Mouse (Mus musculus): ENCODE data around the gene Lgr5. TPM values are rescaled to one million over a fixed set of nuclear protein-coding genes. Genes with fewer than 3 reads are reported as not detected.

The Lgr5 gene
- total RNA-seq, 1 experiment from 2014 or later, result 35.7 TPM

DNA sequence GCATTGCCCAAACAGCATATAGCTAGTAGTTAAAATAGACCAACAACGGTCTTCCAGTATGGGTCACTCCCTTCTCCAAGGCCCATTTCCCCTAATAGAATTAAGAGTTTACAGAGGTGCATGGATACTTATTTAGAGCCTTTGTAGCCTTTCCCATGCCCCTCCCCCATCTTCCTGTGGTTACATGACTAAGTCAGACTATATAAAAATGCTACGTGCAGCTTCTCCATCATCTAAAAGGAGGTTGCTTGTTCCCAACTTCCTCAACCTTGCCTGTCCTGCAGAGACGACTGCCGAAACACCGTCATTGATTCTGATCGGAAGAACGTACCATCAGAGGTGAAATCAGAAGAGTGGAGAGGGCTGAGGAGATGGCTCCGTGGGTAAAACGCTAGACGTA, 82.4 kb downstream of the Lgr5 start:
- DNase-seq, result no peak

DNA sequence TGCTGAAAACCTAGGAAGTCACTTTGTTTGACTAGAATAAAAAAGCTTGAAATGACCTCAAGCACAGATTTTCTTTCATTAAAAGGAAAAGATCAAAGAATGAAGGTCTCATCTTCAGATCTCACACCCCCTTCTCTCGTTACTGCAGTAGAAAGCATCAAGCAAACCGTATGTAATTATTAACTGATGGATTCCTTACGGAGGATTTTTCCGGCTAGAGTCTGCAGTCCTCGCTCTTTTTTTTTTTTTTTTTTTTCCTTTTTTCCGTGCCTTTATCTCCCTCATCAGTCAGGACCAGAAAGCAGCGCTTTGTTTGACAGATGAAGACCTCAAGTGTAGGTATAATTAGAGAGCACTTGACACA, 93.8 kb downstream of the Lgr5 start:
- no peak for DNase-seq

DNA sequence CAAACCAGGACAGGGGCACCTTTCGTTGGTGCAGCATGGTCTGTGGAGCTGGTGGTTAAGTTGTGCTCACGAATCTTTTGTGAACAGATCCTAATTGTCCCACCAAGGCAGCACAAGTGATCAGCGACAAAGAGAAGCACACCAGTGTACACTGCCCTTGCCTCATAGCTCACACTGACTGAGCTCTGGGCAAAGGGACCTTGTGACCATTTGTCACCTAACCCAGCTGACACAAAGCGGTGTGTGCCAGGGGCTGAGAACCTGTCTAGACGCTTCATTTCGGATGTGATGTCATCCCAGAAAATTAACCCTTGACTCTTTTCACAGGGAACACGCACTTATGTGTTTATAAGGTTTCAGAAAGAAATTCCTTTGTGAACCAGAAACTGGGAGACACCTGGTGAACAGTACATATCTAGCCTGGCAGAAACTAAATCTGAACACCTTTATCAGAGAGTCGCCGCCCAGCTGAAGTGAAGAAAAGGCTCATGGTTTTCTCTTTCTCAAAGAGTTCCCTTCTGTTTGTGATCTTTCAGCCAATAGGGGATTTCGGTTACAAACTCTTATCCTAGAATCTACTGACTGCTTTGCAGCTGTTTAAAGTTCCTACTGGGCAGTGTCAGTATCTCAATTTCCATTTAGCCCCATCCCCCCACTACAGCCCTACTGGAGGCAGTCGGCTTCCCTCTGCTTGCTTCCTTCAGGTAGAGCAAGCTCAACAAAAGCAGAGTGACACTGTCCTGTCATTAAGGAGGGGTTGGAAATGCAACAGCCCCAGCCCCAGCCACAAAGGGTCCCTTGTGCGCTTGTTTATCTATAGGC, 94.4 kb downstream of the Lgr5 start:
- no peak for DNase-seq

DNA sequence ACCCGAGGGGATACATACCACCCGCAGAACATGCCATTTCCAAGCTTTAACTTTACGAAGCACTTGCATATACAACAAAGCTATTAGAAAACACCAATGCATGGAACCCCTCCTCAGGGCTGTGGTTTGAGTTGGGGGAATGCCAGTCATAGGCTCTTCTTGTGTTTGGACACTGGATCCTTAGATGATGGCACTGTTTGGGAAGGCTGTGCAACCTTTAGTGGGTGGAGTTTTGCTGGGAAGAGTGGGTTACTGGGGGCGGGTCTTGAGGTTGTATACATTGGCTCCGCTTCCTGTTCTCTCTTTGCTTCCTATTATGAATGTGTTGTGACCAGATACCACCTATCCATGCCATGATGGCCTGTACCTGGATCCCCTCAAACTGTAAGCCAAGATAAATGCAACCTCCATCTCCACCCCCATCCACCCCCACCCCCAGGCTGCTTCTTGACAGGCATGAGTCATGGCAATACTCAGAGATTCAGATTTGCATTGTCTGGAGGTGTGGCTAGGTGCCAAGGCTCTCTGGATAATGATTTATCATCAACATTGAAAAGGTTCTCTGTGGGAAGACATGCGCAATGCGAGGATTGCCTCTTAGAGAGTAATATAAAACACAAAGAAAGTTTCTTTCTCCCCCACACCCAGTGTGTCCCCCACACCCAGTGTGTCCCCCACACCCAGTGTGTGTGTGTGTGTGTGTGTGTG, 95.6 kb downstream of the Lgr5 start:
- no peak for DNase-seq

DNA sequence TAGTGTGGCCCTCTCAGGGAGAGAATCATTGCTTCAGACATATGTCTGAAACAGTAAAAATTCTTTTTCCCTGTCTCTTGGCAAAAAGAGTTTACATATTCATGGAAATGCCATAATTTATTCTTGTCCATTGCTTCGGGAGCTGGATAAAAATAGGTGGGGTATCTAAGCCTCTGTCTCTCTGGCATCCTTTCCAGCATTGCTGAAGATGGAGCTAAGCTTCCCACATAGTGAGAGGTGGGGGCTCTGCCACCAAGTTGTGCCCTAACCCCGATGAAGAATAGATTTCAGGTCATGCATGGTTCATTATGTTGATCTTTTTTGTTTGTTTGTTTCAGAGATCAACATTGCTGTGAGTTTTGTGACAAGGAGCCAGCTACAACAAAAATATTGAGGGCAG, 102.0 kb downstream of the Lgr5 start:
- DNase-seq, result no peak

DNA sequence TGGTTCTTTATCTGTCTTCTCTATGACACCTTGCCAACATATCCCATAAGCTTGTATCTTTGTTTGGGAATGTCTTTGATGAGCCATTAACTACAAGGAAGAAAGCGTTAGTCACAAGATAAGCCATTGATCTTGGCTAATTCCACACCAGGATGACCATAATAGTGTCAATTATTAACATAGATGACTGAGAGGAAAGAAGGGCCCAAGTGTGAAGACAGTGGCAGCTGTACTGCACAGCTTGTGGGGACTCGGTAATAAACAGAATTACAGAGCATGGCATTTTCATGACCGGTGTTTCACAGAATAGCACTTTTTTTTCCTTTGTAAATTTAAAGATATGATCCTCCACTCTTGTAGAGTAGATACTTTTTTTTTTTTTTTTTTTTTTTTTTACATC, 102.9 kb downstream of the Lgr5 start:
- no peak for DNase-seq

DNA sequence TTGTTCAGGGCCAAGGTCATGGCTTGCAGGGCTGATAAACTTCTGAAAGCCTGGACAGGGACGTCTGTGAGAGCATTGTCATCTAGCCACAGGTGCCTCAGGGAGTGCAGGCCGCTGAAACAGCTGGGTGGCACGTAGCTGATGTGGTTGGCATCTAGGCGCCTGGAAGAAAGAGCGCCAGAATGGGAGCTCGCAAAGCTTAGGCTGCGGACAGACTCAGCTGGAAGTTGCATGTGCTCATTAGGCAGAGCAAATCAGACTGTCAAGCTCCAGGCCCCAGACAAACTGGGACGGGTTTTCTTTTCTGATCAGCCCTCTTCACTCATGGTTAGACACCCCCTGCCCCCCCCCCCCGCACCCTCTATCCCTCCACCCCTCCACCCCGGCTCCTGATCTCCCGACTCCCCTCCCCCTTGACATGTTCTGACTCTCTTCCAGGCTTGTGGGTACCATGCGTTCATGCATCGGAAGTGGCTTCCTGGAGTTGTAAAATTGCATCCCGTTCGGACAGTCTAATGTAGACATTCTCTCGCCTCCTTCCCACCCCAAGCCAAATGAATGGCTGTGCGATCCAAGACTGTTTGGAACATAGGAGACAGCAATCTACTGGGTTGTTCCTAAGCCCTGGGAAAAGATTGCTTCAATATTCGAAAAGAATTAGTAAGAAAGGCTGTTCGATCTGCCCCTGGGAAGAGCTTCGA, 109.0 kb downstream of the Lgr5 start:
- DNase-seq, result no peak

DNA sequence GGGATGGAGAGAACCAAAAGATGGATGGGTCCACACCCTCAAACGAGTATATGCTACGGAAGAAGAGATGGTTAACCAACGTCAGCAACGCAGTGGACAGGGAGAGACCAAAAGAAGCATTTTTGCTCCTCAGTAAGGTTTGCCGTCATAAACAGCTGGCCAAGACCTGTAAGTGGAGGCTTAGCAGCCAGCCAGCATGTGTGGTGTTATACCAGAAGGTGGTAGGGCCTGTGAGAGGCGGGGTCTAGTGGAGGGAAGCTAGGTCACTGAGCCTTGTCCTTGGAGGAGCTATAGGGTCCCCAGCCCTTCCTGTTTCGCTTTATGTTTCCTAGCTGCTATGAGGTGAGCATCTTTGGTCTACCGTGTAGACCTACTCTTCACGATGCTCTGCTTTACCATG, 111.1 kb downstream of the Lgr5 start:
- no peak for DNase-seq

DNA sequence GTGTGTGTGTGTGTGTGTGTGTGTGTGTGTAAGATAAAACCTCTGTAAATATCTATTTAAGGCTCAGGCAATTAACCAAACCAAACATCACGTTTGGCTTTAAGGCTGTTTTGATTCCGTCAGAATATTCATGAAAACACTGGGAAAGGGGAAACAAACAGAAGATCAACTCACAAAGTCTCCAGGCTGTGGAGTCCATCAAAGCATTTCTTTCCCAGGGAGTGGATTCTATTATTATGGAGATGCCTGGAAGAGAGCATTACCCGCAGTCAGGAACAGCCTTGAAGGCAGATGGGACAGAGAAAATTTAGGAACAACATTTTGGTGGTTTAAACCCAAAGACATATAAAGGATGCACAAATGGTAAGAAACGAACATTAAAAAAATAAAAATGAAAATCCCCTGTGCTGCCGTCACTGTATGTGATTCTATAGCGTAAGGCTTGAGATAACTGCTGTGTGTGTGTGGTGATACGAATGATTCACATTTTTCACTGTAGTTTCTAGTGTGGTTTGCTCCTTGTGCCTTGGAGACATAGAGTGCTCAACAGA, 112.5 kb downstream of the Lgr5 start:
- DNase-seq, result no peak

DNA sequence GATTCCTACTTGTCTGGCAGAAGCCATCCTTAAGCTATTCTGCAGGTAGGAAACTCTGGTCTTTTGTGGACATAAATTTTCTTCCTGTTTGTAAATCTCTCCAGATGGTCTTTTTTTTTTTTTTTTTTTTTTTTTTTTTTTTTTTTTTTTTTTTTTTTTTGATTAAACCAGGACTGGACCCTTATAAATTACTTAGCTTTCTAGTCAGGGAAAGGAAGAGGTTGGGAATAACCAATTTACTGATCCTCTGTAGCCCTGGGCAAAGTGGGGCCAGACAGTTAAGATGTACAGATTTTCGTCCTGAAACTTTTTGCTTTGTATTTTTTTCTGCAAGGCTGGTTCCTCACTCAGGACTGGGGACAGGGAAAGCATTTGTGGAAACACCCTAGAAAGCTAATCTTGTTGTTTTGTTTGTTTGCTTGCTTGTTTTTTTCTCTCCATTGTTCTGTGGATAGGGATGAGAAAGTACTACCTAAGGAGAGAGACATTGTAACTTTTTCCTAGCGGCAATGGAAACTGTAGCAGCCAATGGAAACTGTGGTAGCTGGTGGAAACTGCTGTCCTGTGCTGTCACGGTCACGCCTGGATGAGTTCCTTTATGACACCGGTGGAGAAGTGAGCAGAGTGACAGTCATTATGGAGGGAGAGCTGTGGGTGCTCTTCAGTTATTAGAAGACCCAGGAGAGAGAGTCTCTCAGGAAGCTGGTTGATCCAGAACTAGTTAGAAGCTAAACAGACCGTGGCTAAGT, 114.2 kb downstream of the Lgr5 start:
- no peak for DNase-seq

DNA sequence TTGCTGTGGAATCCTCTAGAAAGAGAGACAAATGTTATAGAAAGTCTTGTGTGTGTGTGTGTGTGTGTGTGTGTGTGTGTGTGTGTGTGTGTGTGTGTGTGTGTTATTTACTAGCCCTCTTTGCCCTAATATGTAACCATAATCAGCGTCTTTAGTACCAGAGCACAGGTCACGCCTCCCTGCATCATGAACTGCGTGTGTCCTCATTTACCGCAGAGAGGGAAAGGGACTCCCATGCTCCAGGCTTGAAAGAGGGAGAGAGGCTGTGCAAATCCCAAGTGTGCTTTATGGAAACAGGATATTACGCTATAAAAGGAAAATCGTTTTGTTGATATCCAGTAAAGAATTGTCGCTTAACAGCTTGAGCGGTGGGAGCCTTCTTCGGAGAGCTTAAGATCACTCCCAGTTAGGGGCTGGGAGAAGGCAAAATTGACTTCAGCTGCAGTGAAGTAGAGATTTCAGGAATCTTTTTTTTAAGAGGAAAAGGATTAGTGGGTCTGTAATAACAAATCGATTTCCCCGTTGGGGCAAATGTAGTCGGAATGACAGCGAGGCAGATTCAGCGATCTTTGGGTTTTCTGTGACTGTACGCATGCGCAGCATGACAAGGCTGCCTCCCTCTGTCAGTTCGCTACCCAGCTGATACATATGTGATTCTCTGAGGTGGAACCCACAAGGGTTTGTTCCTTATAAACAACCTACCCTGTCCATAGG, 116.8 kb downstream of the Lgr5 start:
- DNase-seq, result no peak

DNA sequence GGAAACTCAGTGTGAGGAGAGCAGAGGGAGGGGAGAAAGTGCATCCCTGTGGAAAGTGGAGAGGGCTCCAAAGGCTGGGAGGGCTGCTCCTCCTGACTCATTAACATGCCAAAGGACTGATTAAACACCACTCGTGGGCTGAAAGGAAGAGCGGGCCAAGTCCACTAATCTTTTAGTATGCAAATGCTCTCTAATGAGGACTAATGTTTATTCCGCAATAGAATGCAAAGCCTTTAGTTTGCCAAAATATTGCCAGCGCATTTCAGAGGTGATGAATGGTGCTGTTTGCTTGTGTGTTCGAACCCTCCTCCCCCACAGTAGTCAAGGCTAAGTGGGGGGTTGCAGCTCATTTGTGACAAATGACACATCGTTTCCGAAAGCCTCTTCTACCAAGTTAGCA, 118.5 kb downstream of the Lgr5 start:
- DNase-seq, result no peak

DNA sequence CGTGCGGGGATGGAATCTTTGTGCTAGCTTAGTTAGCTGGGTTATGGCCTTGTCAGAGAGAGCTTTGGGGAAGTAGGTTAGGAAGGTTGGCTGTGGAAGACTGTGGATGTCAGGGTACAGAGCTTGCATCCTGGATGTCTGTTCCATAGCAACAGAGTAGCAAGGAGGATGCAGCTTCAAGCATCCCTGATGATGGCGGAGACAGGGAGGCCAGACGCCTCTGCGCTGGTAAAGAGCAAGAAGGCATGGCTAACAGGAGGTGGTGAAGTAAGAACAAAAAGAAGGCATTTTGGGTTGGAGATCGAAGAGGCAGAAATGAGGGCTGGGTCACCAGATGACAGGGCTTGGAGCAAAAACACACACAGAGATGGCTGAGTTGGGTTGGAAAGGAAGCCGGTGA, 118.9 kb downstream of the Lgr5 start:
- no peak for DNase-seq

DNA sequence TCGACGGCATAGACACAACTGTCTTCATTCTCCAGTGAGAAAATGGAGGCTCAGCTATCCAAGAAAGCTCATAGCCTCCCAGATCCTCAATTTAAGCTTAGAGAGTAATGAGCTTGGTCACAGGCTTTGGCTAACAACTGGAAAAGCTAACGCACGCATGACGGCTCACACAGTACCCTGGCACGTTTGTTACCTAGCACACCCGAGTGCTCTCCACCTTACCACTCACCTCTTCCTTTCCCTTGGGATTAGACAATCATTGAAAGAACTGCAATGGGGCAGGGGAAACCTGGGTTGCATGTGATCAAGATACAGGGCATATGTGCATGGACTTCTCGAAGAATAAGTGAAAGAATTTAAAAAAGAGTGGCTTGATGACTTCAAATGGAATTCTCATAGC, 119.6 kb downstream of the Lgr5 start:
- DNase-seq, result no peak

DNA sequence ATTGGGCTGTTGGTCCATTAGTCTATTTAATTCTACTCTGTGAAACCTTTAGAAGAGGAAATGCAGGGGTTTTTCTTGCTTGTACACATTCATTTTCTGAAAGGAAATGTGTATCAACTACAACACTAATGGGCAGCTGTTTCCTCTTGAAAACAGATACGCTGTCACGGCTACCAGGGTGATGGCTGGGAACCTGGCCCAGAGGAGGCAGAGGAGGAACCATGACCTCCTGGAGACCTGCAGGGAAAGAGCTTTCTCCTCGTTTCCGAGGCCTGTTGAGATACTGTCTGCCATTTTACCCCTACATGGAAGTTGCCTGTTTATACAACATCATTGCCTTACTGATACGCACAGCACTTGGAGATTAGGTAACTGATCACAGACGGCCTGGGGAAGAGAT, 121.8 kb downstream of the Lgr5 start:
- no peak for DNase-seq

DNA sequence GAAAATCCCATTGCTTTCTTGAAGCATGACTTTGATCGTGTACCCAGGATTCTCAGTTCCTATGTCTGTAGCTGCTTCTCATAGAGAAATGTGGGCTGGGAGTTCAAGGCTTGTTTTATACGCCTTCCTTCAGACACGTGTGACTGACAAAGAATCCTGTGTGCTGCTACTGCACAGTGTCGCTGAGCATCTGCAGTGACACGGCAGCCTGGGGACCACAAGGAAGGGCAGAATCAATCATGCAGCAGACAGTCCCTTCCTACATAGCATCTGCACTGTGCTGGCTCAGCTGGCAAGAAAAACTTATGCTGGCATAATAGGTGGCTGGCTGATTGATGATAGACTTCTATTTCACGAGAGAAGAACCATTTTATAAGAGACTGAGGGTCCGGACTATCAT, 122.5 kb downstream of the Lgr5 start:
- DNase-seq, result no peak

DNA sequence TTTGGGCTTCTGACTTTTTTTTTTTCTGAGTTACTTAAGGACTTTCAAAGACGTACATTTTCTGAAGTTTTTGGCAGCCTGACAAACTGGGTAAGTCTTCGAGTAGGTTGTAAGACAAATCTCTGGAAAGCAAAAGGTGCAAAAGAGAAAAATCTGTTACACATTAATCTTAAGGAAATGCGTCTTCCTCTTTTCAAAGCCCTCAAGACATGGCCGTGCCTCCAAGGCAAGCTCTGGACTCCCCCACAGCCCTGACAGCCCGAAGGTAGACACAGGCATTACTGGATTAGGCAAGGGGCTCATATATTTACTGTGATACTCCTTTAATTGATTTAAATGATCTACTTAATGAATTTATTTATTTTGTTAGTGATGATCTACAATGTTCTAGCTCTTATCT, 124.9 kb downstream of the Lgr5 start:
- no peak for DNase-seq

DNA sequence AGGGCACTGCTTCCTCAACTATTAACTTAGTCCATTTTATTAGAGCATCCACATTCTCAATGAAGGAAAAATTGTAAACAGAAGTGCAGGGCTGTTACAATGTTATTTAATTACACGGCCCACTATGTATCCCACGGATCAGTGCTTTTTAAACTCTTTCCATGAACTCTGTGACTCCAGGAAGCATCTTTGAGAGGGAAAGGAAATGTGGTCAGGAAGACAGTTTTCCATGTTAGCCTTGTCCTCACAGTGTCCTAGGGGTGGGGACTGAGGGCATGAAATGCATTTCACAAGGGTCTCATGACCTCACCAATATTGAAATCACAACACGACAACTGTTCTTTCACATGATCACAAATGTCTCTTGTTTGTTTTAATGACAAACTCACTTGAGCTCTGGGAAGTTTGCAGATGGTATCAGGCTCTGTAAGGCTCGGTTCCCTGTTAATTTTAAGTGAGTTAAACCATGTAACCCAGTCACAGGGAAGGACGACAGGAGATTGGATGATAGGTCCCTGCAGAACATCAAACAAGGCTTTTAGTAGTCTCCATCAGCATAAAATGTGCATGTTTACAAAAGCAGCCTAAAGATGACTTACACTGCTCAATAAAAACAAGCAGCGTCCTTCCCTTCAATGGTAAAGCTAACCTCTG, 130.1 kb downstream of the Lgr5 start:
- no peak for DNase-seq

DNA sequence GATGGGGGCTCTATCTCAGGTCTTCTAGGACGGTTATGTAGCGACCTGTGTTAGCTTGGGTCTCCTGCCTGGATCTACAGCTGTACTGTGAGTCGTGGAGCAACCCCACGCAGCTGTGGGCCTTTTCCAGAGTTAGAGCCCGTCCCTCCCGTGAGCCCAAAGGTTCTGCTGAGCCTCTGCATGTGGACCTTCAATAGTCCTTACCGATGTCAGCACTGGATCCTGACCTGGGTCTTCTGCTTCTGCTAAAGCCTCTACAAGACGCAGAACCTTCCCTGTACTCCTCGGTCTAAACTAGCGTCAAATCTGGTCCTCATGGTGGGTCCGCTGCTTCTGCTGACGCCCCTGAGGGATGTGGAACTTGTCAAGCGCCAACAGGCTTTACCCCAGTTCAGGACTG, 139.0 kb downstream of the Lgr5 start:
- no peak for DNase-seq

DNA sequence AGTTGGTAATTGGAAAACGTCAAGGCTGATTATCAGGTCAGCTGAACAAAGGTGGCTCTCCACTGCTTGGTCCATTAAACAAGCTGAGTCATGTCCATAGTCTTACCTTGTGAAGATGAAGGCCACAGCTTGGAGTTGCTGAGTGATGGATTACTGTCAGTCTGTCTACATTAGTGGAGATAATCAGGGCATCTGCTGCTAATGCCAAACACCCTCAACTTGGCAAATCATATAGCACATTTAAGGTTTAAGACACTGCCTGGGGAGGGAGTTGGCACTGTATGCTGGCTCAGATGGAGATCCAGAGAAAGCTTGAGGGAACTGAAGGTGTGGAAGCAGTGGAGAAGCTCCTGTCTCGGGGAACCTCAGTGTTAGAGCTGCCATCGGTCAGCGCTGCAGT, 150.3 kb downstream of the Lgr5 start:
- DNase-seq, result no peak

DNA sequence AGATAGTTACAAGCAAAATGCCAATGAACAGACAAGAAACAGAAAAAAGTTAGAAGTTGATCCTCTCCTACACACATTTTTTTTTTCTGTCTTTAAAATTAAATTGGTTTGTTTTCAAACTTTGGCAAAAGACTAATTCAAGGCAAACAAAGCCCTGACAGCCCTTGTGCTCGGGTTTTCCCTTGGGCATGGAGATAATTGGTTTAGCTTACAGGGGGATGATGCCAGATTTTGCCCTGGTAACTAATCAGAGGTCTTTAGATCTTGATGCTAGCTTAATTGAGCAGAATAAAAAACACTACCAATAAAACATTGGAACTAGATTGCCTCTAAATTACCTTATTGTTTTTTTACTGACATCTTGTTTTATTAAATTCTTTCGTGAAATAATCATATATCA, 162.2 kb downstream of the Lgr5 start:
- no peak for DNase-seq

All from adrenal gland, postnatal 25 days (tissue).